Mouse (Mus musculus): ENCODE results near the gene Tbc1d30. TPM values are rescaled to one million over a fixed set of nuclear protein-coding genes. Genes with fewer than 3 reads are reported as not detected.

Gene Tbc1d30
- polyA plus RNA-seq, 1 experiment from 2014 or later = 3.5 TPM

- Histone ChIP-seq H3K9ac (no peak overlapping the region), H3K4me1 (replicated peaks) (no peaks in the 10 kb centered on the region), H3K27ac (no peak overlapping the region), H3K9me3 (no peaks in the 10 kb centered on the region), H3K4me3 (replicated peaks) (no peak overlapping the region), H3K4me2 (replicated peaks) (no peak overlapping the region), H3K27me3 (replicated peaks) (no peaks in the 10 kb centered on the region), H3K36me3 (no peaks in the 10 kb centered on the region)
- 74% methylated on average over 4 of the region's 4 CpGs for WGBS
- ATAC-seq = no peak
These were observed 21.5 kb downstream of the Tbc1d30 start for GRCm38 (mm10) chr10:121329586-121329985.

DNA sequence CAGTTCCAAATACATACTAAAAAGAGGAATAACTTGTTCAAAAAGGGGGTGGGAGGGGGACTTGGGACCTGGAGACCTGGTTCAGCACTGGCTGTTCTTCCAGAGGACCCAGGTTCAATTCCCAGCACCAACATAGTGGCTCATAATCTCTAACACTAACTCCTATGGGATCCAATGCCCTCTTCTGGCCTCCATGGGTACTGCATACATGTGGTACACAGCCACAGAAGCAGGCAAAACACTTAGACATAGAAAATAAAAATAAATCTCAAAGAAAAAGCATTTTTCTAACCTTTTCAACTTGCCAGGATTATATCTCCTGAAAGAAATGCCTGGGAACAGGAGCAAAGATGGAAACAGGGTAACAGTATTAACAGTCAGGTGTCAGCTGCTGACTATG is 24.9 kb downstream of the Tbc1d30 start:
- H3K27ac ChIP-seq = no peak overlapping the region
- H3K9me3 ChIP-seq = no peaks in the 10 kb centered on the region
- H3K4me1 ChIP-seq (replicated peaks) = no peaks in the 10 kb centered on the region
- no peak for ATAC-seq
- no peak overlapping the region for H3K9ac ChIP-seq
- H3K4me2 ChIP-seq (replicated peaks) = no peak overlapping the region
- no peaks in the 10 kb centered on the region for H3K36me3 ChIP-seq
- no peaks in the 10 kb centered on the region for H3K27me3 ChIP-seq (replicated peaks)
- H3K4me3 ChIP-seq (replicated peaks) = no peak overlapping the region

DNA sequence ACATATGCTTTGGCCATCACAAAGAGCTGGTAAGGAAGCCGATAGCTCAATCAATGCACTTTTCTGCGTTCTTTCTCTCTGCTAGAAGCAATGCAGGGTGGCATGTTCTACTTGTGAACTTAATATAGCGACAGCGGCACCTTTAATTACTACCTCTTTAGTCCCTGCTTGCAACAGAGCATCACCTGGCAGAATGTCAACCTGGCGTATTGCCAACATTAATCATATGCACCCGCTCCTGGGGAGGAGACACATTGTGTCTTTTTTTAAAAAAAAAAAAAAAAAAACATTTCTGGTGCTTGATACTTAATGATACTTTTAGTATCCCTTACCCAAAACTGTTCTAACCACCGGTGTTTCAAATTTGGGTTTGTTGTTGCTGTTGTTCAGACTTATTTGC is 27.6 kb downstream of the Tbc1d30 start:
- no peak overlapping the region for H3K27ac ChIP-seq
- no peaks in the 10 kb centered on the region for H3K36me3 ChIP-seq
- H3K9ac ChIP-seq = no peak overlapping the region
- no peak overlapping the region for H3K4me3 ChIP-seq (replicated peaks)
- WGBS = 82% methylated on average over 7 of the region's 7 CpGs
- no peak overlapping the region for H3K4me2 ChIP-seq (replicated peaks)
- no peaks in the 10 kb centered on the region for H3K4me1 ChIP-seq (replicated peaks)
- H3K27me3 ChIP-seq (replicated peaks) = no peaks in the 10 kb centered on the region
- no peak for ATAC-seq
- H3K9me3 ChIP-seq = no peaks in the 10 kb centered on the region

DNA sequence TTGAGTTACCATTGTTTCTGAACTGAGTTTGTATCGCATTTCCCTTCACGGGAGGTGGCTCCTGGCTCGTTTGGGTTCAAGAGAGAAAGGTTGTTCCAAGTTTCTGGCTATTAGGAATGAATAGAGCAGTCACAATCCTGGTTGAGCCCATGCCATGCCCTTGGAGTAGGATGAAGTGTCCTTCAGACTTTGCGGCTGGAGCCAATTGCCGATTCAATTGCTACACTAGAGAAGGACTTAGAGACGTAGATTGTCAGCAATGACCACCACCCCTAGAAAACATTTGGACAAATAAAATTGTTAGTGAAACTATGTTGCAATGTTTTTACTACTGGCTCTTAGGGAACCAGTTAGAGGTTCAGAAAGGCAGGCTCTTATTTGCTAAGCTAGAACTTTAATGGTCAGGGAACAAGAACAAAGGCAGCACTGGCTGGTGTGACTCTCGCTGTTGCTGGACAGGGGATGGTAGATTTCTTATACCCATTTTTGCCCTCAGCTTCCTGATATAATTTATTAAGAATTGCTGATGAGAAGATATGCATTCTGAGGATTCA is 32.6 kb downstream of the Tbc1d30 start:
- no peak for ATAC-seq

DNA sequence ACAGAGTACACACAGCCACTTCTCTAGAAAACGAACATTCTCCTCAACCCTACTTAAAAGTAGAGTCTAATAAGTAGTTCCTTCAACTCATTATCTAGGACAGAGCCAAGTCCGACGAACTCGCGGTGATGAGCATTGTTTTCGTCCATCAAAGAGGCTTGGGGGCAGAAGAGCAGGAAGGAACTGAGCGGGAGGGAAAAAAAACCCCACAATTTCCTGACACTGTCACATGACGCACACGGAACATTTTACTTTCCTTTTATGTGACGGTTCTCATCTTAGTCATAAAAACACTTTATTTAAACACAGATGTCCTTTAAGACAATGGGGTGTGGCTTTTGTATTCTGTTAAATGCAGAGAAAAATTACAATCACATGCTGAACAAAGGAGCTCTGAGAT is 34.7 kb downstream of the Tbc1d30 start:
- H3K27ac ChIP-seq = no peak overlapping the region
- no peaks in the 10 kb centered on the region for H3K36me3 ChIP-seq
- no peak overlapping the region for H3K9ac ChIP-seq
- no peak overlapping the region for H3K4me3 ChIP-seq (replicated peaks)
- peaks cover 3% of the 10 kb centered on the region; the same call in 1 of the 2 replicates for H3K27me3 ChIP-seq (replicated peaks)
- no peaks in the 10 kb centered on the region for H3K9me3 ChIP-seq
- no peak for ATAC-seq
- H3K4me2 ChIP-seq (replicated peaks) = no peak overlapping the region
- no peaks in the 10 kb centered on the region for H3K4me1 ChIP-seq (replicated peaks)
- WGBS = 78% methylated on average over 10 of the region's 10 CpGs

More for the DNA sequence above, 32.6 kb downstream of the Tbc1d30 start:
- Histone ChIP-seq H3K36me3 (no peaks in the 10 kb centered on the region), H3K4me3 (replicated peaks) (no peak overlapping the region), H3K27me3 (replicated peaks) (no peaks in the 10 kb centered on the region), H3K4me2 (replicated peaks) (no peak overlapping the region), H3K9ac (no peak overlapping the region), H3K4me1 (replicated peaks) (no peaks in the 10 kb centered on the region), H3K9me3 (no peaks in the 10 kb centered on the region), H3K27ac (no peak overlapping the region)
- 85% methylated on average over 7 of the region's 7 CpGs for WGBS

GRCm38 (mm10) chr10:121315321-121316283 is 35.5 kb downstream of the Tbc1d30 start:
- Histone ChIP-seq H3K4me1 (replicated peaks) (peaks cover under 1% of the 10 kb centered on the region; the same call in 1 of the 2 replicates), H3K4me2 (replicated peaks) (peak overlapping the region; percentile 38), H3K9ac (no peak overlapping the region), H3K36me3 (no peaks in the 10 kb centered on the region), H3K9me3 (no peaks in the 10 kb centered on the region), H3K4me3 (replicated peaks) (no peak overlapping the region), H3K27me3 (replicated peaks) (peaks cover 8% of the 10 kb centered on the region), H3K27ac (no peak overlapping the region)
- ATAC-seq = no peak
- WGBS = 42% methylated on average over 27 of the region's 27 CpGs

GRCm38 (mm10) chr10:121314186-121314585 is 36.9 kb downstream of the Tbc1d30 start:
- 68% methylated on average over 4 of the region's 4 CpGs for WGBS

DNA sequence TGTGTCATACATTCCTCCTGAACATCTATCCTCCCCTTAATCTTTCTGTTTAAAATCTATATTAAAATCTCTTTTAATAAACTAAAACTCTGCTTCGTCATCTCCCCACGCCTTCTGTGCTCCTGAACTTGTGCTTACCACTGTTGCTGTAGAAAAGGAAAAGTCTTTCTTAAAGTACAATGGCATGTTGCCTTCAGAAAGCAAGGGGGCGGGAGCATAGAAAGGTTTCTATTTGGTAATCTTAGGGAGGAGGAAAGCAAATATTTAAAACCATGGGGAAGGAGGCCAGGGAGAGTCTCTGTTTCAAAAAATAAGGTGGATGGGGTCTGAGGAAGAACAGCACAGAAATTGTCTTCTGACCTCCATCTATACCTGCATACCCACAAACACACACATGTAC is 38.0 kb downstream of the Tbc1d30 start:
- Histone ChIP-seq H3K27me3 (replicated peaks) (peaks cover 25% of the 10 kb centered on the region), H3K9me3 (no peaks in the 10 kb centered on the region), H3K4me2 (replicated peaks) (no peak overlapping the region), H3K36me3 (no peaks in the 10 kb centered on the region), H3K4me3 (replicated peaks) (no peak overlapping the region), H3K9ac (no peak overlapping the region), H3K27ac (no peak overlapping the region), H3K4me1 (replicated peaks) (peaks cover 10% of the 10 kb centered on the region)
- no peak for ATAC-seq
- 87% methylated on average over 3 of the region's 3 CpGs for WGBS

More at GRCm38 (mm10) chr10:121314186-121314585, 36.9 kb downstream of the Tbc1d30 start:
- Histone ChIP-seq H3K36me3 (no peaks in the 10 kb centered on the region), H3K4me1 (replicated peaks) (peaks cover 10% of the 10 kb centered on the region), H3K9me3 (no peaks in the 10 kb centered on the region), H3K27me3 (replicated peaks) (peaks cover 20% of the 10 kb centered on the region), H3K27ac (no peak overlapping the region), H3K4me3 (replicated peaks) (no peak overlapping the region), H3K4me2 (replicated peaks) (no peak overlapping the region), H3K9ac (no peak overlapping the region)
- ATAC-seq = no peak

GRCm38 (mm10) chr10:121310511-121311221 is 40.4 kb downstream of the Tbc1d30 start:
- no peaks in the 10 kb centered on the region for H3K9me3 ChIP-seq
- H3K36me3 ChIP-seq = no peaks in the 10 kb centered on the region
- peak overlapping the region; percentile 33; the same call in 1 of the 2 replicates for H3K27ac ChIP-seq
- H3K4me3 ChIP-seq (replicated peaks) = peak overlapping the region; percentile 66
- peak overlapping the region; percentile 99 for H3K4me2 ChIP-seq (replicated peaks)
- peaks cover 10% of the 10 kb centered on the region for H3K4me1 ChIP-seq (replicated peaks)
- H3K27me3 ChIP-seq (replicated peaks) = peaks cover 25% of the 10 kb centered on the region
- ATAC-seq = peak; percentile 92
- WGBS = under 1% methylated on average over 77 of the region's 77 CpGs
- H3K9ac ChIP-seq = peak overlapping the region; percentile 49

GRCm38 (mm10) chr10:121309801-121310510 is 41.1 kb downstream of the Tbc1d30 start:
- peak overlapping the region; percentile 66 for H3K4me3 ChIP-seq (replicated peaks)
- peaks cover 25% of the 10 kb centered on the region for H3K27me3 ChIP-seq (replicated peaks)
- WGBS = 2% methylated on average over 32 of the region's 32 CpGs
- H3K27ac ChIP-seq = no peak overlapping the region
- peak; percentile 63; the same call in 1 of the 2 replicates for ATAC-seq
- no peaks in the 10 kb centered on the region for H3K36me3 ChIP-seq
- peak overlapping the region; percentile 49 for H3K9ac ChIP-seq
- H3K4me1 ChIP-seq (replicated peaks) = peaks cover 10% of the 10 kb centered on the region
- H3K9me3 ChIP-seq = no peaks in the 10 kb centered on the region
- peak overlapping the region; percentile 99 for H3K4me2 ChIP-seq (replicated peaks)

- no peak for ATAC-seq
- H3K4me1 ChIP-seq (replicated peaks) = peaks cover 10% of the 10 kb centered on the region
- peaks cover 25% of the 10 kb centered on the region for H3K27me3 ChIP-seq (replicated peaks)
- H3K27ac ChIP-seq = no peak overlapping the region
- H3K4me2 ChIP-seq (replicated peaks) = no peak overlapping the region
- WGBS = 34% methylated on average over 11 of the region's 11 CpGs
- no peak overlapping the region for H3K9ac ChIP-seq
- H3K36me3 ChIP-seq = no peaks in the 10 kb centered on the region
- no peak overlapping the region for H3K4me3 ChIP-seq (replicated peaks)
- no peaks in the 10 kb centered on the region for H3K9me3 ChIP-seq
These were observed 41.9 kb downstream of the Tbc1d30 start for GRCm38 (mm10) chr10:121309123-121309655.
